9 mouse cellular contexts compared by ENCODE assay signal in genomic region chr19:30247359-30247758, GRCm38 (mm10). TPM values are rescaled to one million over a fixed set of nuclear protein-coding genes. Genes with fewer than 3 reads are reported as not detected.
DNase-seq lines count a peak whose midpoint lies in the region; ATAC-seq and TF ChIP-seq lines count a peak whose summit lies in the region.
"Had no signal": no experiment of that assay in that cellular context is flagged by ENCODE, and none has a peak within 500 bp of the region (broad histone marks: within the 10 kb centered on the region; RNA-seq: fewer than 3 reads in every experiment).

No protein-coding gene starts in this region.

- H3K9me3 ChIP-seq in midbrain, embryonic 11.5 days (ENCODE audit: control insufficient read depth, low read length): no peaks in the 10 kb centered on the region
- no peaks in the 10 kb centered on the region for H3K9me3 ChIP-seq in midbrain, embryonic 13.5 days
- H3K9me3 ChIP-seq in liver, embryonic 14.5 days (ENCODE audit: control insufficient read depth, low read length): no peaks in the 10 kb centered on the region

- H3K4me1 ChIP-seq in cerebellum, adult 2 months (ENCODE audit: control insufficient read depth, insufficient read depth, low read length): no peaks in the 10 kb centered on the region
- no peaks in the 10 kb centered on the region for H3K4me1 ChIP-seq in midbrain, embryonic 11.5 days (ENCODE audit: control insufficient read depth, insufficient read depth, low read length)
- no peaks in the 10 kb centered on the region for H3K4me1 ChIP-seq in midbrain, embryonic 13.5 days (replicated peaks)
- no peaks in the 10 kb centered on the region for H3K4me1 ChIP-seq in liver, embryonic 14.5 days (replicated peaks; ENCODE audit: control insufficient read depth in 2 of 2, insufficient read depth in 2 of 2, low read length in 1 of 2)

- no peak overlapping the region for H3K27ac ChIP-seq in cerebellum, adult 2 months (ENCODE audit: insufficient read depth, low read length)
- H3K27ac ChIP-seq in midbrain, embryonic 11.5 days (ENCODE audit: low read depth, low read length): no peak overlapping the region
- no peak overlapping the region for H3K27ac ChIP-seq in midbrain, embryonic 13.5 days
- no peak overlapping the region for H3K27ac ChIP-seq in liver, embryonic 14.5 days

- H3K9ac ChIP-seq in midbrain, embryonic 11.5 days (ENCODE audit: low read length): no peak overlapping the region
- no peak overlapping the region for H3K9ac ChIP-seq in midbrain, embryonic 13.5 days (replicated peaks)
- no peak overlapping the region for H3K9ac ChIP-seq in liver, embryonic 14.5 days (replicated peaks)

- DNase-seq in cerebellum, adult 2 months: no peak
- DNase-seq in cerebellum, adult 11-12 months: no peak
- DNase-seq in midbrain, embryonic 11.5 days (ENCODE audit: low spot score, missing footprints): peak; percentile 90
- peak in 2 of 3 experiments; percentile 10 to 17 for DNase-seq in liver, embryonic 14.5 days (ENCODE audit: low read depth in 3 of 3, low spot score in 3 of 3)
- peak; percentile 60 for DNase-seq in yolk sac, embryonic 10.5 days (ENCODE audit: low spot score)
- no peak for DNase-seq in spleen, adult 12 weeks (ENCODE audit: low spot score)

- no peak overlapping the region for H3K4me3 ChIP-seq in cerebellum, adult 2 months (replicated peaks; ENCODE audit: insufficient read depth, low read depth, low read length)
- no peak overlapping the region for H3K4me3 ChIP-seq in midbrain, embryonic 11.5 days (ENCODE audit: low read depth, low read length)
- no peak overlapping the region for H3K4me3 ChIP-seq in midbrain, embryonic 13.5 days (replicated peaks)
- H3K4me3 ChIP-seq in liver, embryonic 14.5 days (ENCODE audit: insufficient read depth in 1 of 2, low read depth in 2 of 2, low read length in 2 of 2): no peak overlapping the region

- WGBS in cerebellum, adult 2 months: 21% methylated on average over 11 of the region's 11 CpGs
- WGBS in midbrain, embryonic 11.5 days: 15% methylated on average over 11 of the region's 11 CpGs
- 15% methylated on average over 11 of the region's 11 CpGs for WGBS in midbrain, embryonic 13.5 days
- WGBS in liver, embryonic 14.5 days (ENCODE audit: insufficient replicate concordance): 10% methylated on average over 11 of the region's 11 CpGs

- H3K27me3 ChIP-seq in cerebellum, adult 2 months (ENCODE audit: control insufficient read depth, insufficient read depth, low read length): no peaks in the 10 kb centered on the region; the same call in 1 of the 2 replicates
- H3K27me3 ChIP-seq in midbrain, embryonic 11.5 days (ENCODE audit: control insufficient read depth, insufficient read depth, low read length): no peaks in the 10 kb centered on the region; the same call in 1 of the 2 replicates
- H3K27me3 ChIP-seq in midbrain, embryonic 13.5 days: no peaks in the 10 kb centered on the region
- no peaks in the 10 kb centered on the region for H3K27me3 ChIP-seq in liver, embryonic 14.5 days (ENCODE audit: control insufficient read depth, insufficient read depth, low read length)

- 0 out of 2 replicates have a peak, but pooled peaks have one; percentile 4 for TF ChIP-seq CTCF in cerebellum, adult 2 months (IDR thresholded peaks at IDR 0.05; ENCODE audit: borderline replicate concordance, insufficient read depth, low read depth, low read length)
- TF ChIP-seq CTCF in liver, embryonic 14.5 days (IDR thresholded peaks at IDR 0.05; ENCODE audit: low read depth): peak; percentile 79

- no peak for TF ChIP-seq EP300 in liver, embryonic 14.5 days (IDR thresholded peaks at IDR 0.05; ENCODE audit: low read depth)

- no peak for TF ChIP-seq POLR2A in cerebellum, adult 2 months (IDR thresholded peaks at IDR 0.05; ENCODE audit: borderline replicate concordance, insufficient read depth, low read length)

- ATAC-seq in midbrain, embryonic 11.5 days (ENCODE audit: low FRiP score): no peak
- ATAC-seq in midbrain, embryonic 13.5 days: no peak
- peak; percentile 66 for ATAC-seq in common myeloid progenitor, adult 5-6 weeks (replicated peaks; ENCODE audit: low read depth, poor library complexity, severe bottlenecking)
- no peak for ATAC-seq in liver, embryonic 14.5 days (ENCODE audit: insufficient read depth)

- no peaks in the 10 kb centered on the region for H3K36me3 ChIP-seq in midbrain, embryonic 11.5 days (ENCODE audit: control insufficient read depth, insufficient read depth, low read length)
- H3K36me3 ChIP-seq in midbrain, embryonic 13.5 days: no peaks in the 10 kb centered on the region
- H3K36me3 ChIP-seq in liver, embryonic 14.5 days (replicated peaks; ENCODE audit: control insufficient read depth, insufficient read depth, low read depth): no peaks in the 10 kb centered on the region

- H3K4me2 ChIP-seq in midbrain, embryonic 11.5 days: no peak overlapping the region
- no peak overlapping the region for H3K4me2 ChIP-seq in midbrain, embryonic 13.5 days (replicated peaks)
- no peak overlapping the region for H3K4me2 ChIP-seq in liver, embryonic 14.5 days (ENCODE audit: low read depth)

RNA-seq across cellular contexts. Expression of gene Mbl2, which starts 14.6 kb away (rescaled TPM):
- 0.13 and 0.16 TPM in 2 replicates for polyA plus RNA-seq in cerebellum, adult 2 months (2012; rRNA removed)
- not detected in 2 replicates for polyA plus RNA-seq in midbrain, embryonic 11.5 days (2014; fragmentation: Nextera tagmentation; extraction: Ambion mirVana)
- polyA plus RNA-seq in midbrain, embryonic 13.5 days (2015; fragmentation: Nextera tagmentation; extraction: Ambion mirVana): not detected in 2 replicates
- not detected in 2 replicates for total RNA-seq in common myeloid progenitor, adult 5-6 weeks (2017)
- 0.65 and 0.86 TPM in 2 replicates for polyA plus RNA-seq in liver, embryonic 14.5 days (2012; rRNA removed)
- 1.5 and 2.3 TPM in 2 replicates for polyA plus RNA-seq in liver, embryonic 14.5 days (2014; fragmentation: Nextera tagmentation; extraction: Ambion mirVana)
- total RNA-seq: layer of hippocampus, postnatal 25 days had no signal

Comparison
In these comparisons a context has a peak if more than half of its experiments do, and no peak if none do; other contexts are left out.
1. DNase-seq: peak in midbrain, embryonic 11.5 days (single experiment), liver, embryonic 14.5 days (2 of 3) and yolk sac, embryonic 10.5 days (single experiment); none in cerebellum, adult 2 months (0 of 2), cerebellum, adult 11-12 months (single experiment) and spleen, adult 12 weeks (single experiment).